Mouse (Mus musculus) erythroblast, embryonic 14.5 days (primary cell): ENCODE data around the gene Gja5. TPM values are rescaled to one million over a fixed set of nuclear protein-coding genes. Genes with fewer than 3 reads are reported as not detected.

Experiments used
- H3K27me3 ChIP-seq: 2 replicates; pipeline ENCODE4 v1.6.1; 2012; ENCODE audit warnings: inconsistent platforms; ENCODE audit not compliant: control insufficient read depth
- H3K36me3 ChIP-seq: 2 replicates; pipeline ENCODE4 v1.6.1; 2012; ENCODE audit warnings: mild to moderate bottlenecking, inconsistent platforms; ENCODE audit not compliant: control insufficient read depth
- H3K4me1 ChIP-seq: 2 replicates; pipeline ENCODE4 v1.6.1; 2012; ENCODE audit warnings: inconsistent platforms; ENCODE audit not compliant: control insufficient read depth
- H3K4me3 ChIP-seq: replicated peaks from 2 replicates; pipeline ENCODE3; 2012; ENCODE audit warnings: moderate library complexity, mild to moderate bottlenecking, inconsistent platforms
- H3K9me3 ChIP-seq: 2 replicates; pipeline ENCODE4 v1.6.1; 2012; ENCODE audit warnings: low read length, inconsistent platforms, mixed read lengths; ENCODE audit not compliant: control insufficient read depth
- GATA1 ChIP-seq: IDR thresholded peaks from 2 replicates; pipeline ENCODE4 v1.6.1; 2012; ENCODE audit warnings: low read length, inconsistent platforms, mixed read lengths
- TAL1 ChIP-seq: IDR thresholded peaks from 3 replicates; pipeline ENCODE4 v1.6.1; 2012; ENCODE audit warnings: low read length, inconsistent platforms, mixed read lengths
- polyA plus RNA-seq: library from polyadenylated mRNA; stranded (reverse); fragments of >175 nt; gene quantifications from 2 replicates; pipeline ENCODE4 v1.2.3, GENCODE M21; 2012

Gene Gja5
- polyA plus RNA-seq, 1 experiment: not detected

GRCm38 (mm10) chr3:96992526-96992925 lies 88.0 kb downstream of the Gja5 start:
- TF ChIP-seq GATA1: no peak
- TF ChIP-seq TAL1: no peak
- no peaks in the 10 kb centered on the region for H3K4me1 ChIP-seq
- H3K9me3 ChIP-seq: no peaks in the 10 kb centered on the region
- H3K4me3 ChIP-seq: no peak overlapping the region
- H3K27me3 ChIP-seq: no peaks in the 10 kb centered on the region
- no peaks in the 10 kb centered on the region for H3K36me3 ChIP-seq

GRCm38 (mm10) chr3:96997770-96998169 lies 93.3 kb downstream of the Gja5 start:
- Histone ChIP-seq H3K9me3 (0 out of 2 replicates have a peak, but pooled peaks cover 2% of the 10 kb centered on the region), H3K4me3 (no peak overlapping the region), H3K4me1 (no peaks in the 10 kb centered on the region), H3K27me3 (no peaks in the 10 kb centered on the region), H3K36me3 (no peaks in the 10 kb centered on the region)
- TF ChIP-seq GATA1: no peak

- TF ChIP-seq TAL1 (no peak), GATA1 (no peak)
- Histone ChIP-seq H3K36me3 (no peaks in the 10 kb centered on the region), H3K4me3 (no peak overlapping the region), H3K9me3 (peaks cover 2% of the 10 kb centered on the region; the same call in 1 of the 2 replicates), H3K27me3 (no peaks in the 10 kb centered on the region), H3K4me1 (no peaks in the 10 kb centered on the region)
Observed at GRCm38 (mm10) chr3:97003111-97003510, 98.6 kb downstream of the Gja5 start.

- no peak overlapping the region for H3K4me3 ChIP-seq
- H3K9me3 ChIP-seq: peaks cover 2% of the 10 kb centered on the region; the same call in 1 of the 2 replicates
- H3K36me3 ChIP-seq: no peaks in the 10 kb centered on the region
- no peaks in the 10 kb centered on the region for H3K4me1 ChIP-seq
- no peak for TF ChIP-seq TAL1
- TF ChIP-seq GATA1: no peak
- H3K27me3 ChIP-seq: no peaks in the 10 kb centered on the region
Observed at GRCm38 (mm10) chr3:97004509-97004908, 100.0 kb downstream of the Gja5 start.

- H3K36me3 ChIP-seq: no peaks in the 10 kb centered on the region
- no peak for TF ChIP-seq TAL1
- TF ChIP-seq GATA1: no peak
- no peaks in the 10 kb centered on the region for H3K4me1 ChIP-seq
- H3K9me3 ChIP-seq: no peaks in the 10 kb centered on the region; the same call in 1 of the 2 replicates
- no peaks in the 10 kb centered on the region for H3K27me3 ChIP-seq
- H3K4me3 ChIP-seq: no peak overlapping the region
Observed at GRCm38 (mm10) chr3:97007010-97007448, 102.5 kb downstream of the Gja5 start.

GRCm38 (mm10) chr3:97025226-97025625 lies 120.7 kb downstream of the Gja5 start:
- no peak for TF ChIP-seq TAL1
- no peak for TF ChIP-seq GATA1
- Histone ChIP-seq H3K9me3 (no peaks in the 10 kb centered on the region), H3K36me3 (no peaks in the 10 kb centered on the region), H3K4me3 (no peak overlapping the region), H3K4me1 (no peaks in the 10 kb centered on the region), H3K27me3 (no peaks in the 10 kb centered on the region)

GRCm38 (mm10) chr3:97032053-97032496 lies 127.6 kb downstream of the Gja5 start:
- no peaks in the 10 kb centered on the region for H3K9me3 ChIP-seq
- H3K4me3 ChIP-seq: no peak overlapping the region
- H3K27me3 ChIP-seq: no peaks in the 10 kb centered on the region
- TF ChIP-seq TAL1 (no peak), GATA1 (no peak)
- H3K36me3 ChIP-seq: no peaks in the 10 kb centered on the region
- no peaks in the 10 kb centered on the region for H3K4me1 ChIP-seq

GRCm38 (mm10) chr3:97035558-97035957 lies 131.1 kb downstream of the Gja5 start:
- no peaks in the 10 kb centered on the region for H3K4me1 ChIP-seq
- no peak overlapping the region for H3K4me3 ChIP-seq
- no peaks in the 10 kb centered on the region for H3K36me3 ChIP-seq
- H3K9me3 ChIP-seq: no peaks in the 10 kb centered on the region
- TF ChIP-seq TAL1: no peak
- no peak for TF ChIP-seq GATA1
- H3K27me3 ChIP-seq: no peaks in the 10 kb centered on the region

GRCm38 (mm10) chr3:97037119-97037518 lies 132.6 kb downstream of the Gja5 start:
- Histone ChIP-seq H3K36me3 (no peaks in the 10 kb centered on the region), H3K4me3 (no peak overlapping the region), H3K27me3 (no peaks in the 10 kb centered on the region), H3K4me1 (no peaks in the 10 kb centered on the region), H3K9me3 (no peaks in the 10 kb centered on the region)
- TF ChIP-seq GATA1 (no peak), TAL1 (no peak)

GRCm38 (mm10) chr3:97039721-97040120 lies 135.2 kb downstream of the Gja5 start:
- Histone ChIP-seq H3K4me3 (no peak overlapping the region), H3K4me1 (no peaks in the 10 kb centered on the region), H3K9me3 (no peaks in the 10 kb centered on the region), H3K36me3 (no peaks in the 10 kb centered on the region), H3K27me3 (no peaks in the 10 kb centered on the region)
- TF ChIP-seq GATA1 (no peak), TAL1 (no peak)
